ENCODE assay signal across 8 mouse cellular contexts in genomic region chr11:56131339-56131823, GRCm38 (mm10).
DNase-seq lines count a peak whose midpoint lies in the region; ATAC-seq and TF ChIP-seq lines count a peak whose summit lies in the region.

No protein-coding gene starts in this region.

- no peaks in the 10 kb centered on the region for H3K36me3 ChIP-seq in forebrain, embryonic 12.5 days (replicated peaks)

- peak; percentile 33 for DNase-seq in kidney, adult 9 months
- no peak for DNase-seq in kidney, adult 8-10 months
- DNase-seq in adipocyte (ENCODE audit: low spot score), result peak; percentile 53
- DNase-seq in hindlimb bud, embryonic 11.5 days (ENCODE audit: extremely low spot score, low read depth, low spot score), result peak; percentile 37
- DNase-seq in lung, adult 2 months, result no peak
- DNase-seq in right cerebral cortex, adult 2 months (ENCODE audit: low spot score in 2 of 2), result peak; percentile 50 to 75
- no peak for DNase-seq in spleen, adult 12 weeks (ENCODE audit: low spot score)

- peak; percentile 46; the same call in 1 of the 2 replicates for ATAC-seq in forebrain, embryonic 12.5 days (ENCODE audit: low FRiP score)

- H3K27ac ChIP-seq in forebrain, embryonic 12.5 days, result no peak overlapping the region

- no peak for TF ChIP-seq POLR2A in lung, adult 2 months (IDR thresholded peaks at IDR 0.05; ENCODE audit: borderline replicate concordance, extremely low read depth, low read depth, low read length)

- H3K9me3 ChIP-seq in forebrain, embryonic 12.5 days, result no peaks in the 10 kb centered on the region

- H3K4me3 ChIP-seq in forebrain, embryonic 12.5 days (replicated peaks), result no peak overlapping the region
- H3K4me3 ChIP-seq in lung, adult 2 months (replicated peaks; ENCODE audit: extremely low read depth, low read depth, low read length), result no peak overlapping the region

- H3K4me1 ChIP-seq in forebrain, embryonic 12.5 days, result 0 out of 2 replicates have a peak, but pooled peaks cover 3% of the 10 kb centered on the region
- H3K4me1 ChIP-seq in lung, adult 2 months (ENCODE audit: control insufficient read depth, insufficient read depth, low read length), result no peaks in the 10 kb centered on the region; the same call in 1 of the 2 replicates

- peak; percentile 37; the same call in 1 of the 2 replicates for TF ChIP-seq CTCF in lung, adult 2 months (IDR thresholded peaks at IDR 0.05; ENCODE audit: insufficient read depth, low read length)

- H3K9ac ChIP-seq in forebrain, embryonic 12.5 days, result no peak overlapping the region

- H3K27me3 ChIP-seq in forebrain, embryonic 12.5 days, result no peaks in the 10 kb centered on the region; the same call in 1 of the 2 replicates

- H3K4me2 ChIP-seq in forebrain, embryonic 12.5 days, result no peak overlapping the region

- WGBS in forebrain, embryonic 12.5 days, result 35% methylated on average over 15 of the region's 15 CpGs
- 31% methylated on average over 15 of the region's 15 CpGs for WGBS in lung, adult 2 months

Comparison
In these comparisons a context has a peak if more than half of its experiments do, and no peak if none do; other contexts are left out.
1. DNase-seq: peak in kidney, adult 9 months (single experiment), adipocyte (single experiment), hindlimb bud, embryonic 11.5 days (single experiment) and right cerebral cortex, adult 2 months (2 of 2); none in kidney, adult 8-10 months (0 of 2), lung, adult 2 months (single experiment) and spleen, adult 12 weeks (single experiment).